Mouse (Mus musculus) CH12F3 (cell line): Measurements from ENCODE around the gene E030030I06Rik.
"Not testable (repeated sequence)": the region's sequence is repeated elsewhere in the genome, so short reads cannot be mapped to it uniquely, and the experiment has no call there.

Source experiments
- in situ Hi-C: fragments of 300-500 bp; cut with MboI; formaldehyde crosslinking; loops from 2 replicates; pipeline ENCODE4 v1.14.3; 2020; ENCODE audit warnings: low sequenced_read_pairs

The E030030I06Rik gene

DNA sequence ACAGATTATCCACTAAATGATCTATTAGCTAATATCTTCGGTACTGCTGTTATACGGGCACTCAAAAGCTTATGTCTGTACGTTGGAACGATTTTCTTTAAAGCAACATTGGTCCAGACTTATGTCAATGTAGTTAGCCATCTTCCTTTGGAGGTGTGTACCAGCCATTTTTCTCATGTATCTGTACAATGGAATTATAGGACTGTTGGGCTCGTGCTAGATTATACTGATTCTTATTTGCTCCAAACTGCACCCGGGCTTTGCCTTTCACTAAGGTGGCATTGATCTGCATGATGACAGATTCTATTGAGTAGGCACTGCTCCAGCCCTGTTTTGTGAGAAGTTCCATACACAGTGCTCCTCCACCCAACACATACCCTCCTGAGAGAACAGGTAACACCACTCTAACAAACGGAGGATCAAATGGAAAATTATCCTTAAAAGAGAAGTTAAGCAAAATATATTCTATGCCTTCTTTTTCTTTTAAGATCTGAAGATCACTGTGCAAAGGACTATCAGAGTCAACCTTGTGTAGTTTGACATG is 4.1 kb upstream of the E030030I06Rik start:
- in situ Hi-C loops = not testable (repeated sequence)

- in situ Hi-C loops = not testable (repeated sequence)
Observed at GRCm38 (mm10) chr10:22151863-22152640, 3.0 kb upstream of the E030030I06Rik start.

DNA sequence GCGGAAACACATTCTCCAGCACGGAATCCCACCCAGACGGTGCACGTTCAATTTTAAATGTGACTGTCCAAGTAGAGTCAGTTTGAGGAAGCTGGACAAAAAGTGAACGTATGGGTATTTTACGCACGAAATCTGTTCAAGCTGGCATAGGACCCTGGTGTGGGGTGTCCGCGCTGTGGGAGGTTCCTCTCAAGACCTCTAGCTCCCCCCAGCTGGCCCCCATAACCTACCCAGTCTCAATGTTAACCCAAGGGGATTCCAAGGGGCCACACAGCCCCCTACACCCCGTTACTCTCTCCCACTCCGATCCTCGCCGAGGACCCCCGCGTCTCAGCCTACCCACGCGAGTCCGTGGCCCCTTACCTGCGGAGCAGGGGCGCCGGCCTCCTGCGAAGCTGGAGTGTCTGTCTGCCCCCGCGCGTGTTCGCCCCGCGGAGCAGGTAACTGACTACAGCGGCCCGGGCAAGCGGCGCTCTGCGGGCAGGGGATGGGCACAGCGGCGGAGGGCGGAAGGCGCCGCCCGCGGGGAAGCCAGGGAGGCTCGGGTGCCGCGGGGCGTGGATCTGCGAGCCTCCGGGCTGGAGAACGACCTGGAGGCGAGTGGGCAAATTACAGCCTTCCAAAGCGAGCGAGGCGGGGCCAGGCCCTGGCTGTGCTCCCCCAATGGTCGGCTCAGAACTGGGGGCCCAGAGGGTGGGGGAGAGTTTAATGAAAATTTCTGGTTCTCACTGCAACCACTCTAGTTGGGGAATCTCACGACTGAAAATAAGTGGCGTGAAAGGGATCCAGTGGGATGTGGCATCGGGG is 2.2 kb upstream of the E030030I06Rik start:
- in situ Hi-C loops = not testable (repeated sequence)

- in situ Hi-C loops = no loop called here
Observed at GRCm38 (mm10) chr10:22150593-22150992, 1.5 kb upstream of the E030030I06Rik start.

GRCm38 (mm10) chr10:22149691-22150465 is 808 bp upstream of the E030030I06Rik start:
- in situ Hi-C loops = no loop called here

DNA sequence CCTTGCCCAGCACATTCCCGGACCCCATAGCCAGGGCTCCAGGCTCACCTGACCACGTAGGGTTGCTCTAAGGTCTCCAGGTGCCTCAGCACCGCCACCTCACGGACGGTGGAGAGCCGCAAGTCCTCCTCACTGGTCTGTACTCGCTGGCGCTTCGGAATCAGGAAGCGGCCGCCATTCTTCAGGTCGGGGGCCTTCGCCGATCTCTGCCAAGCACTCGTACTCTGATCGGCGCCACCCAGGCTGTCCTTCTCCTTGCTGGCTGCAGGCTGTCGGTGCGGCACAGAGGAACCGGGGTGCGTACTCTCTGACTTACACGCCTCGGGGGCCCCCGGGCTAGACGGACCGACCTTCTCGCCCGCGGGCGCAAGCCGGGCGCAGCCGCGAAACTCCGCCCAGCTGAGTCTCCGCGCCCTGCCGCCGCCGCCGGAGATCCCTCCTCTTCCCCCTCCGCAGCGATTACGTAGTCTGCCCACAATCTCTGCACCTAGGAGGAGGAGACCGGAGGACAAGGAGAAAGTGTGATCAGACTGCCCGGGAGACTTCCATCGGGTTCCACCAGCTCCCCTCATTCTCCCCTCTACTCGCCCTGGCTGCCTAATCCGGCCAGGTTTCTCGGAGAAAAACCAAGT is 513 bp downstream of the E030030I06Rik start:
- in situ Hi-C loops = no loop called here

DNA sequence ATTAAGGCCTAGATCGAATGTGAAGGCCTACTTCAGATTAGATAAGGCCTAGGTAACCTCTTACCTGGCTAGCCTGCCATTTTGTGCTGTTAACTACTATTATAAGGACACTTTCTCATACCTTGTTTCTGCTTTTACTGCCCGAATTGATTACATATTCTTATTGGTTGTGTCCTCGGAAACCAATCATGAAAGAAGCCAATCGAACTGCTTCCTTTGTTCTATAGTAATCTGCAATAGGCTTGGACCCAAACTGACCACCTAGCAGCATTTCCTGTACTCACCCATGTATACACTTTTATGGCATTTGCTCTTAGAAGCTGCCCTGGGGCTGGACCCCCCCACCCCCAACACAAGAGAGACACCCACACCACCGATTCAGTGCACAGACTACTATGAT is 6.1 kb downstream of the E030030I06Rik start:
- in situ Hi-C loops = no loop called here

- in situ Hi-C loops = not testable (repeated sequence)
Observed at GRCm38 (mm10) chr10:22142194-22142593, 6.9 kb downstream of the E030030I06Rik start.

DNA sequence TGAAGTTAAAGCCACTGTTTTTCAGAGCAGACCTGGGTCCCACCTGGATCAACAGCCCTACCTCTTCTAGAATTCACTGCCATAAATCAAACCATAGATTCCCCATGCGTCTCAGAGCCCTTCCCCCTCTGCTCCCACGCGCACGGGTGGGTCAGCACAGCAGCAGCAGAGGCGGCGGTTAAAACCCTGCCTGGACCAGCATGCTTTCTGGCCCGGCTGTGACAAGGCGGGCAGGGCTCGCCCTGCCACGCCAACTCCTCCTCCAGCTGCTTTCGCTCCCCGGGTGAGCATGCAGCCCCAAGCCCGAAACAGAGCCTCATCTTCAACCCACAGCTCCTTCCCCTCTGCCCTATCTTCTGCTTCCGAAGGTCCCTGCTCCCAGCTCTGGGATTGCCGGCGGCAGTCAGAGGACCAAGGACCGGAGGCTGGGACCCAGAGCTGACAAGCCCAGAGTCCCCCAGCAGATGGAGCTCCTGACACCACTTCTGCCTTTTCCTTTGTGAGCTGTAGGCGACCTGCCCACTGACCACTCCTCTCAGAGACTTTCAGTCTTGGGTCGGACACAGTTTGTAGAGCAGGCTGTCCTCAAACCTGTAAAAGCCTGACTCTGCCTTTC is 8.3 kb downstream of the E030030I06Rik start:
- in situ Hi-C loops = no loop called here

GRCm38 (mm10) chr10:22074531-22074930 is 74.5 kb downstream of the E030030I06Rik start:
- in situ Hi-C loops = no loop called here

DNA sequence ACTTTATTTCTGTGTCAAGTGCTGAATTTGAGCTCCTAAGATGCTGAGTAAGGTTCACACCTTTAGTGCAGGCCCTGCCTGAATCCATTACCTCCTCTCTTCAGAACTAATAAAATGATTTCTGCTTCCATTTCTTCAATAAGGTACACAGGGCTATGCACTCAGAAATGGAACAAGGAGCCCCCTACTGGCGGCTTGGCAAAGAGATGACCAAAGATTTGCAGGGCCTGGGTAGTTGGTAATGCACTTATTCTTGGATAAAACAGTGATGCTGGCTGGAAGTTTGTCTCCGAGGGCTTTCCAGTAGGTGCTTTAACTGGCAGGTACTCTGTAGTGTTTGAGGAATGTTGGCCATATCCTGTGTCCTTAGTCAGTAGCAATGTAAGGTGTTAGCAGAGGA is 76.3 kb downstream of the E030030I06Rik start:
- in situ Hi-C loops = no loop called here

GRCm38 (mm10) chr10:22070576-22070975 is 78.5 kb downstream of the E030030I06Rik start:
- in situ Hi-C loops = no loop called here

DNA sequence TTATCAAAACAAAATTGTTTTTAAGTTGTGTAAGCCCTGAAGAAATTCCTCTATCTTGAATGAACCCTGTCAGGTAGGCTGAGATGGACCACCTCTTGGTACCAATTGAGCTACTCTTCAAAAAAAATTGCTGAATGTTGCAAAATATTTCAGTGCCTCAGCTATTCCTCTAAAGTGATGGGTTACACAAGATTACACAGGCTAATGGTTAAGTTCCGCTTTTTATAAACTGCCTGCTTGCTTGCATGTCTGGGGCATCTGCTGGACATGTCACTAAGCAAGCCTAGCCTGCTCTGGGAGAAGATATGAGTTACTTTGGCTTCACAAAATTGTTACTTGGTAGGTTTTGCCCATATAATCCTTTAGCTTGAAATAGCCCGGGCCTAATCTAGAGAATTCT is 78.9 kb downstream of the E030030I06Rik start:
- in situ Hi-C loops = no loop called here

GRCm38 (mm10) chr10:22067979-22068378 is 81.1 kb downstream of the E030030I06Rik start, which contains the start of gene 4930444G20Rik:
4930444G20Rik (minus strand) TSS chr10:22068079.
- in situ Hi-C loops = not testable (repeated sequence)
